Mouse (Mus musculus) MEL (cell line): Measurements from ENCODE around the gene Serpinb9. TPM values are rescaled to one million over a fixed set of nuclear protein-coding genes. Genes with fewer than 3 reads are reported as not detected.
"Not testable (repeated sequence)": the region's sequence is repeated elsewhere in the genome, so short reads cannot be mapped to it uniquely, and the experiment has no call there.

ENCODE experiments used
- DNase-seq: peaks from one replicate; pipeline ENCODE4 v3.0.0; 2011; ENCODE audit warnings: low read depth, low spot score
- H3K27ac ChIP-seq: 2 replicates; pipeline ENCODE4 v1.5.1; 2012; ENCODE audit warnings: low read depth, mild to moderate bottlenecking, control low read depth, low read length, moderate library complexity; ENCODE audit not compliant: control insufficient read depth
- H3K27me3 ChIP-seq, 2 experiments: fragments of 150-350 bp in 1 of 2; sonication (generic) in 1 of 2; 2 replicates each; pipeline ENCODE4 v1.6.1; 2012; ENCODE audit warnings: low read length in 2 of 2, mild to moderate bottlenecking in 2 of 2, improper control_type of control experiment in 1 of 2, moderate library complexity in 1 of 2; ENCODE audit not compliant: insufficient read depth in 2 of 2, control insufficient read depth in 1 of 2
- H3K36me3 ChIP-seq, 2 experiments: 2 replicates each; pipeline ENCODE4 v1.6.1; 2012 to 2014; ENCODE audit warnings: low read length in 2 of 2, improper control_type of control experiment in 1 of 2, inconsistent platforms in 1 of 2, mild to moderate bottlenecking in 1 of 2; ENCODE audit not compliant: insufficient read depth in 2 of 2, control insufficient read depth in 1 of 2
- H3K4me1 ChIP-seq, 2 experiments: fragments of 150-350 bp in 1 of 2; sonication (generic) in 1 of 2; 2 replicates each; pipeline ENCODE4 v1.6.1; 2012; ENCODE audit warnings: low read length in 2 of 2, improper control_type of control experiment in 1 of 2, mild to moderate bottlenecking in 1 of 2; ENCODE audit not compliant: insufficient read depth in 2 of 2, control insufficient read depth in 1 of 2
- H3K4me3 ChIP-seq, 2 experiments: fragments of 150-350 bp in 1 of 2; sonication (generic) in 1 of 2; 2 replicates each; pipeline ENCODE4 v1.5.1; 2012; ENCODE audit warnings: low read depth in 2 of 2, low read length in 2 of 2, mild to moderate bottlenecking in 2 of 2, moderate library complexity in 2 of 2, control low read depth in 1 of 2, improper control_type of control experiment in 1 of 2; ENCODE audit not compliant: control insufficient read depth in 1 of 2, insufficient read depth in 1 of 2
- H3K79me2 ChIP-seq: 2 replicates; pipeline ENCODE4 v1.6.1; 2012; ENCODE audit warnings: mild to moderate bottlenecking, low read length, moderate library complexity; ENCODE audit not compliant: control insufficient read depth, poor library complexity, insufficient read depth
- H3K9ac ChIP-seq: 2 replicates; pipeline ENCODE4 v1.6.1; 2012; ENCODE audit warnings: low read depth, mild to moderate bottlenecking, control low read depth, low read length, moderate library complexity; ENCODE audit not compliant: control insufficient read depth, poor library complexity, severe bottlenecking
- H3K9me3 ChIP-seq: fragments of 150-350 bp; sonication (generic); replicated peaks from 2 replicates; pipeline ENCODE4 v1.6.1; 2012; ENCODE audit warnings: mild to moderate bottlenecking, low read length, improper control_type of control experiment, moderate library complexity; ENCODE audit not compliant: insufficient read depth
- CTCF ChIP-seq, 3 experiments: IDR thresholded peaks in 2 of 3; conservative IDR thresholded peaks in 1 of 3; 2 replicates each; pipeline ENCODE4 v1.5.1; 2011 to 2012; ENCODE audit warnings: low read length in 3 of 3, low read depth in 2 of 3, mild to moderate bottlenecking in 2 of 3, improper control_type of control experiment in 1 of 3, inconsistent platforms in 1 of 3, mixed read lengths in 1 of 3, moderate library complexity in 1 of 3; ENCODE audit not compliant: control insufficient read depth in 1 of 3, insufficient read depth in 1 of 3, poor library complexity in 1 of 3, severe bottlenecking in 1 of 3
- ELF1 ChIP-seq: IDR thresholded peaks from 2 replicates; pipeline ENCODE4 v1.6.1; 2014; ENCODE audit warnings: low read depth, mild to moderate bottlenecking, inconsistent platforms, low read length, improper control_type of control experiment, moderate library complexity
- GATA1 ChIP-seq: IDR thresholded peaks from 2 replicates; pipeline ENCODE4 v1.6.1; 2011; ENCODE audit warnings: low read depth, low read length, improper control_type of control experiment
- MAFK ChIP-seq: IDR thresholded peaks from 2 replicates; pipeline ENCODE4 v1.6.1; 2011; ENCODE audit warnings: low read depth, mild to moderate bottlenecking, low read length, improper control_type of control experiment, borderline replicate concordance
- MXI1 ChIP-seq: IDR thresholded peaks from 2 replicates; pipeline ENCODE4 v1.6.1; 2011; ENCODE audit warnings: mild to moderate bottlenecking, low read depth, low read length, improper control_type of control experiment
- MYC ChIP-seq: IDR thresholded peaks from 2 replicates; pipeline ENCODE4 v1.6.1; 2011; ENCODE audit warnings: low read depth, mild to moderate bottlenecking, low read length, improper control_type of control experiment, moderate library complexity
- SMC3 ChIP-seq: IDR thresholded peaks from 2 replicates; pipeline ENCODE4 v1.6.1; 2011; ENCODE audit warnings: low read depth, low read length, improper control_type of control experiment
- TCF12 ChIP-seq: IDR thresholded peaks from 2 replicates; pipeline ENCODE4 v1.6.1; 2014; ENCODE audit warnings: low read depth, mild to moderate bottlenecking, inconsistent platforms, low read length, improper control_type of control experiment, moderate library complexity
- UBTF ChIP-seq: IDR thresholded peaks from 2 replicates; pipeline ENCODE4 v1.6.1; 2012; ENCODE audit warnings: low read depth, mild to moderate bottlenecking, inconsistent platforms, low read length, improper control_type of control experiment, moderate library complexity, borderline replicate concordance; ENCODE audit not compliant: insufficient read depth
- polyA plus RNA-seq, 2 experiments: library from polyadenylated mRNA; stranded (reverse) in 1 of 2; unstranded in 1 of 2; fragments of >175 nt in 1 of 2; fragments of >200 nt in 1 of 2; gene quantifications; 2 replicates each; pipeline versions ENCODE4 v1.2.1 to v1.2.4; 2012; ENCODE audit warnings: low replicate concordance in 2 of 2, low read depth in 1 of 2; ENCODE audit not compliant: insufficient read length in 2 of 2, insufficient read depth in 1 of 2, missing spikeins in 1 of 2
- total RNA-seq: library from RNA; depleted of rRNA; stranded (reverse); fragments of 300-350 nt; gene quantifications from 2 replicates; pipeline ENCODE4 v1.2.3, GENCODE M21; 2012

Gene Serpinb9
- total and polyA plus RNA-seq, 3 experiments: 1.6 to 2.9 TPM; not detected in 1

GRCm38 (mm10) chr13:32958521-32958920 is 44.5 kb upstream of the Serpinb9 start:
- not testable (repeated sequence) for H3K79me2 ChIP-seq

GRCm38 (mm10) chr13:32963990-32964753 is 38.9 kb upstream of the Serpinb9 start:
- H3K27ac ChIP-seq: no peak overlapping the region

More at GRCm38 (mm10) chr13:32958521-32958920, 44.5 kb upstream of the Serpinb9 start:
- DNase-seq, H3K27ac ChIP-seq, H3K9me3 ChIP-seq, H3K9ac ChIP-seq, H3K36me3 ChIP-seq, H3K27me3 ChIP-seq, H3K4me1 ChIP-seq, H3K4me3 ChIP-seq: not testable (repeated sequence)

DNA sequence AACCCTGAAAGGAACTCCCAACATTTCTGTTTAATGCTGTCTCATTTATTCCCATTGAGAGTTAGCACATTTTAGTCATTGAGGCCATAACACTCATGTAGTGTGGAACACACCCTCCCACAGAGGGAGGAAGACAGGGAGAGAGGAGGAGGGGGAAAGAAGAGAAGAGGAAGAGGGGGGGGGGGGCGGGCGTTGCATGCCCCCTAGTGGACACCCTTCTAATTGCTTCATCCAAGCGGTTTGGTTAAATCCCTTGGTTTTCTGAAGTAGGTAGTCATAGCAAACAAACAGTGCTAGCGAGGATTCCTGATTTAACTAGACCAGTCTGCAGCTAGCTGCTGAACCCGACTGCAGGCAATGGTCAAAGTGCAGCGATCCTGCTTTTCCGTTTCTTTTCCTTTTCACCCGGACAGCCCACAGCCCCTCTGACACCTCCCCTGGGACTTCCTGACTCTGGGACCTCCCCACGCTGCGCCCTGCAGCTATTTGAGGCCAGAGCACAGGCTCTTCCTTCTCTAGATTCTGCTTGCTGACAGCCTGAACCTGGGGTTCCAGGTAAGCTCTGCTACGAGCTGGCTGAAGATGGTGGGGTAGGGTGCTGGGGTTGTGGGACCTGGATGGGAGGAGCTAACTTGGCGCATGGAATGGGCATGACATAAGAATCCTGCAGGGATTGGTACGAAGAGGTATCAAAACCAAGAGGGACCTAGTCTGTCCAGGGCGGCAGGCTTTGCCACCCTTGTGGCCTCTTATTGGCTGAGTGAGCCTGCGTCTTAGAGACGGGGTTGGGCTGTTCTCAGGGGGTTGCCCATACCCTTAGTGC is 37.9 kb upstream of the Serpinb9 start, which contains the start of gene Serpinb6b:
Serpinb6b (plus strand) TSS at position 221 of the 823 bp plus-strand sequence.
- DNase-seq: peak; percentile 31
- H3K4me3 ChIP-seq: no peak within 1 kb of the TSS

More at GRCm38 (mm10) chr13:32963990-32964753, 38.9 kb upstream of the Serpinb9 start:
- Histone ChIP-seq H3K27me3 (no peaks in the 10 kb centered on the region; a peak in 2 of 4 replicates), H3K79me2 (no peaks in the 10 kb centered on the region), H3K9ac (no peak overlapping the region), H3K4me3 (no peak overlapping the region), H3K4me1 (peaks cover 9 to 12% of the 10 kb centered on the region in 2 experiments), H3K9me3 (no peaks in the 10 kb centered on the region), H3K36me3 (peaks cover 0 to 10% of the 10 kb centered on the region in 2 experiments; a peak in 2 of 4 replicates)
- TF ChIP-seq ELF1: no peak
- TF ChIP-seq TCF12: no peak
- no peak for TF ChIP-seq MAFK
- no peak for TF ChIP-seq MYC
- no peak for TF ChIP-seq GATA1
- no peak for TF ChIP-seq UBTF
- DNase-seq: no peak

More for the DNA sequence above, 37.9 kb upstream of the Serpinb9 start, which contains the start of gene Serpinb6b:
- Histone ChIP-seq H3K4me1 (peaks cover 10 to 16% of the 10 kb centered on the region in 2 experiments), H3K9me3 (no peaks in the 10 kb centered on the region), H3K9ac (no peak within 1 kb of the TSS), H3K27me3 (no peaks in the 10 kb centered on the region; a peak in 2 of 4 replicates), H3K36me3 (peaks cover 0 to 16% of the 10 kb centered on the region in 2 experiments; a peak in 2 of 4 replicates), H3K79me2 (no peaks in the 10 kb centered on the region), H3K27ac (no peak within 1 kb of the TSS)
- TF ChIP-seq MXI1 (no peak), SMC3 (peak; percentile 16; the same call in 1 of the 2 replicates), CTCF (IDR thresholded peaks at IDR 0.05 in 2 of 3, conservative IDR thresholded peaks at IDR 0.05 in 1 of 3; ENCODE audit: control insufficient read depth in 1 of 3, insufficient read depth in 1 of 3, low read depth in 2 of 3, low read length in 3 of 3, poor library complexity in 1 of 3, severe bottlenecking in 1 of 3) (peak in 2 of 3 experiments; percentile 40 to 60; a peak in 5 of 6 replicates)
